Mouse (Mus musculus): ENCODE data around the gene Timmdc1. TPM values are rescaled to one million over a fixed set of nuclear protein-coding genes. Genes with fewer than 3 reads are reported as not detected.

The Timmdc1 gene
- polyA plus RNA-seq, 1 experiment from 2014 or later, result 25.1 TPM

DNA sequence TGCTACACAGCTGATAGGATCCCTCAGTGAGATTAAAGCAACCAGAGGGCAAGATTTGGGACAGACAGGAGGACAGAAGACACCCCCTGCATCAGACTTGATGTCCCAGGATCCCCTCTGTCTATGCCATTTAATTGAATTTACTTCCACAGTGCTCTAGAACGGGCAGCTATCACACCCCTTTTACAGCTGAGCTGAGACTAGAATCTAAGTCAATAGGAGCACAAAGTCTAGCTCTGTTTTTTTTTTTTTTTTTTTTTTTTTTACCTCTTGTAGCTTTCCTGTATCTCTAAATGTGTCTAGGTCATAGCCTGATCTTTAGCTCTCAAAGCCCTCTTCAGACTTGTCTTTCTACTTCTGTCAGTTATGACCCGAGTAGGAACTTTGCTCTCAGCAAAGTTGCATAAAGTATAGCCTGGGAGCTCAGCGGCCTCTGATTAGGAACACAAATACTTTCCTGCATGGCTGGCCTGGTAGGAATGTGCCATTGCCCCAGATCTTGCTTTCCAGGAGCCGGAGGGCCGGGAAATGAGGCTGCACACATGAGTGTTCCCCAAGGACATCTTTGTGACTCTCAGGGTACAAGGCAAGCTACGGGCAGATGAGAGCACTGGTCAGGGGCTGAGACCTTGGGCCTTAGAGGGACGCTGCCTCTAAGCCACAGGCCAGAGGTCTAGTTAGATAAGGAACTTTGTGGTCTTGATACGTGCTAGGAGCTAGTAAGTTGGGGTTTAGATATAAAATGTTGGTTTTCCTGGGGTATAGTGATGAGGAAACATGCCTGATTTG lies 54.4 kb downstream of the Timmdc1 start:
- Histone ChIP-seq H3K4me1 (peaks cover 17% of the 10 kb centered on the region; the same call in 1 of the 2 replicates), H3K36me3 (no peaks in the 10 kb centered on the region), H3K4me3 (no peak overlapping the region), H3K9me3 (no peaks in the 10 kb centered on the region), H3K27ac (no peak overlapping the region), H3K27me3 (ENCODE audit: insufficient read depth, poor library complexity, severe bottlenecking) (no peaks in the 10 kb centered on the region)
- 61% methylated on average over 8 of the region's 8 CpGs for WGBS
- DNase-seq (ENCODE audit: low spot score), result no peak

DNA sequence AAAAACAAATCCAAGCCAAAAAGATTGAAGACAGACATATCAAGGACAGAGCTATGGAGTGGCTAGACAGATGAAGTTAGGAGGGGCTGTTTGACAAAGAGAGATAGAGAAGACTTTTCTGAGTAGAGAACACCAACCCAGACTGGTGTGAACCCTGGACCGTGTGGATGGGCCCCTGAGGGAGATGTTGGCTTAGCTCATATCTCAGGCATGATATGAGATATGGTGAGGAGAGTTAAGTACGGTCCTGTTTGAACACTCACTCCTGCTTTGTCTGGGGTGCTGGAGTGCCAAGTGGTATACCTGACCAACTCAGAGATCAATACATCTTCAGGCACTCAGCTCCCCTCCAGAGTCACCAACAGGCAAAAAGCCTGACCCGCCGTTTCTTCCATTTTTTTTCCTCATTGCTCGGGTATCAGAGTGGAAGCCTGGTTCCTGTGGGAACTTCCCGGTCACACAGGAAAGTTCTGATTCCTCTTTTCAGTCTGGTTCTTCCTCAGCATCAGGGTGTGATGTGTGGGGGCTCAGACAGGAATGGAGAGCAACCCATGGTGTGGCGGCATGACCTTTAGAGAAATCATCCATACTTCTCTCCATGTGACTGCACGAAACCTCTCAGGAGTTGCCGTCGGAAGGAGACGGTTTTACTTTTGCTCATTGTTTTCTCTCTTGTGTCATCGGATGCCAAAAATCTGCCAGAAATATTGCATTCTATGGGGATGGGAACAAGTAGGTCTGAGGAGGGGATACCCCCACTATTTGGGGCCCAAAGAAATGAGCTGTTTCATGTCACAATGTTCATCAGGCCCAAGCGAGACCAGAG lies 55.2 kb downstream of the Timmdc1 start:
- H3K27ac ChIP-seq, result no peak overlapping the region
- H3K4me1 ChIP-seq, result peaks cover 17% of the 10 kb centered on the region; the same call in 1 of the 2 replicates
- WGBS, result 75% methylated on average over 13 of the region's 13 CpGs
- DNase-seq (ENCODE audit: low spot score), result no peak
- no peak overlapping the region for H3K4me3 ChIP-seq
- no peaks in the 10 kb centered on the region for H3K9me3 ChIP-seq
- no peaks in the 10 kb centered on the region; the same call in 1 of the 2 replicates for H3K27me3 ChIP-seq (ENCODE audit: insufficient read depth, poor library complexity, severe bottlenecking)
- H3K36me3 ChIP-seq, result no peaks in the 10 kb centered on the region

GRCm38 (mm10) chr16:38466089-38466488 lies 56.4 kb downstream of the Timmdc1 start:
- 83% methylated on average over 4 of the region's 4 CpGs for WGBS
- H3K27me3 ChIP-seq (ENCODE audit: insufficient read depth, poor library complexity, severe bottlenecking), result no peaks in the 10 kb centered on the region; the same call in 1 of the 2 replicates
- H3K4me3 ChIP-seq, result no peak overlapping the region
- H3K9me3 ChIP-seq, result no peaks in the 10 kb centered on the region
- DNase-seq (ENCODE audit: low spot score), result no peak
- H3K27ac ChIP-seq, result no peak overlapping the region
- no peaks in the 10 kb centered on the region for H3K36me3 ChIP-seq
- H3K4me1 ChIP-seq, result peaks cover 17% of the 10 kb centered on the region; the same call in 1 of the 2 replicates

GRCm38 (mm10) chr16:38463305-38463704 lies 59.2 kb downstream of the Timmdc1 start:
- DNase-seq (ENCODE audit: low spot score), result no peak
- H3K36me3 ChIP-seq, result no peaks in the 10 kb centered on the region
- no peaks in the 10 kb centered on the region; the same call in 1 of the 2 replicates for H3K27me3 ChIP-seq (ENCODE audit: insufficient read depth, poor library complexity, severe bottlenecking)
- WGBS, result 86% methylated on average over 5 of the region's 5 CpGs
- H3K4me3 ChIP-seq, result no peak overlapping the region
- H3K4me1 ChIP-seq, result peaks cover 12% of the 10 kb centered on the region; the same call in 1 of the 2 replicates
- H3K27ac ChIP-seq, result no peak overlapping the region
- H3K9me3 ChIP-seq, result no peaks in the 10 kb centered on the region

- WGBS, result 70% methylated on average over 7 of the region's 7 CpGs
- Histone ChIP-seq H3K36me3 (no peaks in the 10 kb centered on the region), H3K27ac (no peak overlapping the region), H3K4me1 (peaks cover 2% of the 10 kb centered on the region; the same call in 1 of the 2 replicates), H3K4me3 (no peak overlapping the region), H3K27me3 (ENCODE audit: insufficient read depth, poor library complexity, severe bottlenecking) (no peaks in the 10 kb centered on the region; the same call in 1 of the 2 replicates), H3K9me3 (no peaks in the 10 kb centered on the region)
- no peak for DNase-seq (ENCODE audit: low spot score)
Observed at GRCm38 (mm10) chr16:38462161-38462560, 60.3 kb downstream of the Timmdc1 start.

DNA sequence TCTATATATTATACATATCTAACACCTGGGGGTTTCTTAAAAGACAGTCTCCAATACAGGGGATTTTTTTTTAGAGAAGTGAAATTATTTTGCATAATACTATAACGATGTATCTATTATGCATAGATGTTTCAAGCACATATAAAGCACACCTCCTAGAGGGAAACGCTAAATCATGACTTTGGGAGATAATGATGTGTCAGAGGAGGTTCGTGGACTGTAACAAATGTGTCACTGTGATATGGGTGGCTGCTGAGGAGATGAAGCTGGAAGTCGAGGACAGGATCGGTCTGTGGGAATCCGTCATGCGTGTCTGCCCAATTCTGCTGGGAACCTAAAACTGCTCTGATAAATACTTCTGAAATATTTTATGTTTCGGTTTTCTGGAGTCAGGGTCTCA lies 60.7 kb downstream of the Timmdc1 start:
- Histone ChIP-seq H3K4me1 (no peaks in the 10 kb centered on the region), H3K27me3 (ENCODE audit: insufficient read depth, poor library complexity, severe bottlenecking) (no peaks in the 10 kb centered on the region; the same call in 1 of the 2 replicates), H3K36me3 (no peaks in the 10 kb centered on the region), H3K9me3 (no peaks in the 10 kb centered on the region), H3K27ac (no peak overlapping the region), H3K4me3 (no peak overlapping the region)
- no peak for DNase-seq (ENCODE audit: low spot score)
- 79% methylated on average over 8 of the region's 8 CpGs for WGBS

DNA sequence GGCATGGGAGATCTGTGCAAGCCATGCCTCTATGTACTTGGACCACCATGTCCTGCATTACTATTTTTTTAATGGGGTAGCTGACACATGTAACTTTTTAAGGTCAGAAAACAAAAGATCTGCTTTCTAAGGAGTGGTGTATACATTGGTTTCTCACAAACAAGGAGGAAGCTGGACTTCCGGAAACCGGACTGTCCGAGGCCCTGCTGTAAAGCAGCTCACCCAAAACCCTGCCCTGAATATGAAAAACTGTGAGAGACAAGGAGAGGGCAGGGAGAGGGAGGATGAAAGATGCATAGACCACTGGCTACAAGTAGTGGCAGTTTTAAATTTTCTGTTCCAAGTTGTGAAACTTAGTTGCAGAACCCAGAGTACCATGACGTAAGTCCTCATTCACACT lies 62.5 kb downstream of the Timmdc1 start:
- WGBS, result 93% methylated on average over 4 of the region's 4 CpGs

GRCm38 (mm10) chr16:38458600-38459280 lies 63.7 kb downstream of the Timmdc1 start:
- H3K4me3 ChIP-seq, result no peak overlapping the region
- no peaks in the 10 kb centered on the region for H3K36me3 ChIP-seq
- DNase-seq (ENCODE audit: low spot score), result no peak
- no peaks in the 10 kb centered on the region for H3K4me1 ChIP-seq
- peaks cover 5% of the 10 kb centered on the region for H3K27me3 ChIP-seq (ENCODE audit: insufficient read depth, poor library complexity, severe bottlenecking)
- 63% methylated on average over 6 of the region's 6 CpGs for WGBS
- H3K27ac ChIP-seq, result no peak overlapping the region
- no peaks in the 10 kb centered on the region for H3K9me3 ChIP-seq

More for the DNA sequence above, 62.5 kb downstream of the Timmdc1 start:
- no peaks in the 10 kb centered on the region for H3K36me3 ChIP-seq
- no peaks in the 10 kb centered on the region for H3K9me3 ChIP-seq
- H3K4me3 ChIP-seq, result no peak overlapping the region
- peaks cover 5% of the 10 kb centered on the region for H3K27me3 ChIP-seq (ENCODE audit: insufficient read depth, poor library complexity, severe bottlenecking)
- no peak for DNase-seq (ENCODE audit: low spot score)
- H3K4me1 ChIP-seq, result no peaks in the 10 kb centered on the region
- H3K27ac ChIP-seq, result no peak overlapping the region

- 52% methylated on average over 11 of the region's 11 CpGs for WGBS
- no peaks in the 10 kb centered on the region for H3K36me3 ChIP-seq
Observed at GRCm38 (mm10) chr16:38456812-38457567, 65.5 kb downstream of the Timmdc1 start.

GRCm38 (mm10) chr16:38455511-38456418 lies 66.7 kb downstream of the Timmdc1 start, which contains the start of gene Cd80:
TSS of gene Cd80 (plus strand) at chr16:38455561.
- H3K9me3 ChIP-seq, result no peaks in the 10 kb centered on the region
- H3K4me1 ChIP-seq, result peaks cover 10% of the 10 kb centered on the region
- peaks cover 5% of the 10 kb centered on the region; the same call in 1 of the 2 replicates for H3K27me3 ChIP-seq (ENCODE audit: insufficient read depth, poor library complexity, severe bottlenecking)
- H3K27ac ChIP-seq, result no peak within 1 kb of the TSS
- 63% methylated on average over 17 of the region's 17 CpGs for WGBS
- no peaks in the 10 kb centered on the region for H3K36me3 ChIP-seq
- no peak for DNase-seq (ENCODE audit: low spot score)
- no peak within 1 kb of the TSS for H3K4me3 ChIP-seq

More at GRCm38 (mm10) chr16:38456812-38457567, 65.5 kb downstream of the Timmdc1 start:
- no peak for DNase-seq (ENCODE audit: low spot score)
- no peak overlapping the region for H3K27ac ChIP-seq
- peaks cover 5% of the 10 kb centered on the region; the same call in 1 of the 2 replicates for H3K27me3 ChIP-seq (ENCODE audit: insufficient read depth, poor library complexity, severe bottlenecking)
- H3K9me3 ChIP-seq, result no peaks in the 10 kb centered on the region
- H3K4me3 ChIP-seq, result no peak overlapping the region
- H3K4me1 ChIP-seq, result peaks cover under 1% of the 10 kb centered on the region; the same call in 1 of the 2 replicates

GRCm38 (mm10) chr16:38454533-38455254 lies 67.8 kb downstream of the Timmdc1 start:
- H3K27ac ChIP-seq, result no peak overlapping the region
- peaks cover 10% of the 10 kb centered on the region for H3K4me1 ChIP-seq
- no peaks in the 10 kb centered on the region for H3K9me3 ChIP-seq
- H3K36me3 ChIP-seq, result peaks cover 9% of the 10 kb centered on the region
- peaks cover 5% of the 10 kb centered on the region; the same call in 1 of the 2 replicates for H3K27me3 ChIP-seq (ENCODE audit: insufficient read depth, poor library complexity, severe bottlenecking)
- WGBS, result 73% methylated on average over 11 of the region's 11 CpGs
- H3K4me3 ChIP-seq, result no peak overlapping the region
- no peak for DNase-seq (ENCODE audit: low spot score)
